Mouse (Mus musculus): ENCODE data around the gene Atg3.

- TF ChIP-seq POLR2A (IDR thresholded peaks at IDR 0.05; ENCODE audit: borderline replicate concordance, low read depth, low read length): no peak
- no peak for TF ChIP-seq CTCF (IDR thresholded peaks at IDR 0.05; ENCODE audit: low read depth, low read length)
Measured at GRCm38 (mm10) chr16:45142565-45142964, 16.0 kb upstream of the Atg3 start.
